Mouse (Mus musculus) mouse trophoblast stem cell (cell line): ENCODE data around the gene Rbp3.

ENCODE experiments used
- in situ Hi-C, 2 experiments: fragments of 300-500 bp; cut with MseI, MboI; formaldehyde crosslinking; loops; 2 replicates in 1 of 2; 3 replicates in 1 of 2; pipeline ENCODE4 v1.15.1; 2025

Gene Rbp3

DNA sequence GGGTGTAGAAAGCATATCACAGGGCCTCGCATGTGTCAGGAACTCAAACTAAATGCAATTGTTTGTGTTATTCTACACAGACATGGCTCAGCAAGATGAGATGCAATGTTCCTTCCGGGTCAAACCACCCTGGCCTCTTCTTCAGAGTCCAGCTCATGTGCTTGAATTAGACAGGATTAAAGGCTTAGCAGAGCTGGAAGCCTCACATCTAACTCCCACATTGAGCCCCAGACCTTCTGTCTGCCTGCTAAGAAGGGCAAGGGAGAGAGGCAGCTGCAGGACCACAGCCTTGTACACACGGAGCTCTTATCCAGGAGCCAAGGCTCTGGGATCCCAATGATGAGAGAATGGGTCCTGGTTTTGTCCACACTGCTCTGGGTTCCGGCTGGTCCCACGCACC is at the start of gene Rbp3:
TSS of gene Rbp3 (plus strand) at position 243 of the 400 bp plus-strand sequence.
- in situ Hi-C loops, result no loop called here

DNA sequence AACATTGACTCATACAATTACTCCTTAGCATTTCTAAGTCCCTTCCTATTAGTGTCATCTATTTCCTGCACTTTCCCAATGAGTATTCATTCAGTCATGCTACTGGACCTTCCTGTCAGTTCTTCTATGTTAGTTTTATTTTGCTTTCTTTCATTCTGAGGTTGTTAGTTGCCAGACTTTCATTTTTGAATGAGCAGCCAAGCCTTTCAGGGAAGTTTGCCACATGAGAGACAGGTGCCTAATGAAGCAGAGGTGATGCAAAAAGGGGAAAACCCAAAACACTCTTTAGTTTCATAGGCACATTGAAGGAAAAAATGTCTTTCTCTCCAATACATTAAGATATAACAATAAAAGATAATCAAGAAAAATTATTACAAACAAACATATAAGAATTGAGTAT is 49.0 kb upstream of the Rbp3 start:
- in situ Hi-C loops, result no loop called here

DNA sequence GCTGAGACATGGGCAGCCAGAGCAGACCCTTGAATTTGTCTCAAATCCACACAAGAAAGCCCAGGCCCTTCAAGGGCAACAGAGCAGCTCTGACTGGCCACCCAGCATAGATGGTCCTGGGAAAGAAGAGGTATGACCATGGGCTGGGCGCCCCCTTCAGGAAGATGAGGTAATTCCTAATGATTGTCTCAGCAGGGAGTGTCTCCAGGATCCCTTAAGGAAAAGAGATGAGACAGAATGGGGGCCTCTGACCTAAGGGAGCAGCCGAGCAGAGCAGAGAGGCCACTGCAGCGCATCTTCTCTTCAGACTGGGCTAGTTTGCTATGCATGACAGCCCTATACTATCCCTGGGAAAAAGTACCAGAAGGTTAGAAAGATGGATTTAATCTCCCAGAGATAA is 40.1 kb upstream of the Rbp3 start:
- in situ Hi-C loops, result no loop called here

DNA sequence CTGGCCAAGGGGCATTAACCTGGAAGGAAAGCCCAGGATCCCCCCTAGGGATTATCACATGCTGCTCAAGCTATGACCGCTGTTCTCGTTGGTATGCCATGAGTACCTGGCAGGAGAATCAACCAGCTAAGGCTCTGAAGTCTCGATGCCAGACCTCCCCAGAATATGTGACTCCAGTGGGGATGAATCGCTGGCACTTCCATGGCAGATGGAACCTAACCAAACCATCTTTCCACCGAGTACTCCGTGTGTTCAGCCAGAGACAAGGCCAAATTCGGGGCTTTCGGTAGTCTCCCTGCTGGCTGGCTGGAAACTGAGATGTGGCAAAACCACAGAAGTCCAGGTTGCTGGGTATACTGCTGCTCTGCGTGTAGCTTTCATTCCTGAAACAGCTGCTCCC is 39.6 kb upstream of the Rbp3 start:
- in situ Hi-C loops, result no loop called here

DNA sequence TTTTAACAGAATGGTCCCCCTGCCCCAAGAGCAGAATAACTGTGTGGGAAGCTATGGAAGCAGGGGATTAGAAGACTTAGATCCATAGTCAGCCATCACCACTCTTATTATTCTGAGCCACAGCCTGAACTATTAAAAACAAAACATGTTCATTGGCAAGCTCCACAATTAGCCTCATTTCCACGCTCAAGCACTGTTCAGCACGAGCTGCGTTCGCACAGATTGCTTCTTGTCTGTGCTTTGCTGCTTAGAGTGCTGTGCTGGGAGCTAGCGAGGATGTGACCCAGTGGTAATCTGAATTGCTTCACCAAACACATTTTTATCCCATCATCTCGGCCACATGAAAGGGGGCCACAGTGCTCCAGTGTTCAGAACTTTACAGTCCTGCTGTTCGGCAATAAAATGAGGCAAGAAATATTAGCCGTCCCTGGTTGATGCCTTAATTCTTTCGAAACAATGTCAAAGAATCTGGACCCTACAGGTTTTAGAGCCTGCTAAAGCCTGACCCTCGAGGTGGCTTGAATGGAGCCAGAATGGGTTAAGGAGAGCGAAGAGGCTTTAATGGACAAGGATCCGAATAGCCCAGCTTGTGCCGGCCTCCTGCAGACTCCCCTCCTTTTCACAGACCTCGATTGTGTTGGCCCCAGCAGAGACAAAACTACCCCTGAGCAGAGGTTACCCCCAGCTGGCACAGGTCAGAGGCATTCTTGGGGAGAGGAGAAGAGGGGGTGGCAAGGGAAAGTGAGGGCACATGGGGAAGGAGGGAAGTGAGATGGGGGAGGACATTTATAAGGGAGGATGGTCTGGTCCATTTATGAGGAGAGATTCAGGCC is 32.9 kb upstream of the Rbp3 start:
- in situ Hi-C loops, result no loop called here

DNA sequence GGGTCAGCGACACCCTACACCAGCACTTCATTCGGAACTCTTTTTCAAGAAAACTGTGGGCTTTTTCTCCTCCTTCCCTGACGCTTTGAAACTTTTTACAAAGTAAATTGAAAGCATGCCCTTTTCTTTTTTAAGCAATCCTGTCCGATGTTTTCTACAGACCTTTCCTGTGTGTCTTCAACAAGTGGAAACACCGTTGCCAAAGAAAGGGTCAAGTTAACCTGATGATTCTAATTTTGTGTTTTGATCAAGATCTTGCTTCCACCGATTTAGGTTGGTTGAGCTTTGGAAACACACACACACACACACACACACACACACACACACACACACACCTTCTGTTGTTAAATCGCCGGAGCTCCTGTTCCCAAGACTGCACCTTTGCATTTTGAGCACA is 31.0 kb upstream of the Rbp3 start:
- in situ Hi-C loops, result no loop called here

DNA sequence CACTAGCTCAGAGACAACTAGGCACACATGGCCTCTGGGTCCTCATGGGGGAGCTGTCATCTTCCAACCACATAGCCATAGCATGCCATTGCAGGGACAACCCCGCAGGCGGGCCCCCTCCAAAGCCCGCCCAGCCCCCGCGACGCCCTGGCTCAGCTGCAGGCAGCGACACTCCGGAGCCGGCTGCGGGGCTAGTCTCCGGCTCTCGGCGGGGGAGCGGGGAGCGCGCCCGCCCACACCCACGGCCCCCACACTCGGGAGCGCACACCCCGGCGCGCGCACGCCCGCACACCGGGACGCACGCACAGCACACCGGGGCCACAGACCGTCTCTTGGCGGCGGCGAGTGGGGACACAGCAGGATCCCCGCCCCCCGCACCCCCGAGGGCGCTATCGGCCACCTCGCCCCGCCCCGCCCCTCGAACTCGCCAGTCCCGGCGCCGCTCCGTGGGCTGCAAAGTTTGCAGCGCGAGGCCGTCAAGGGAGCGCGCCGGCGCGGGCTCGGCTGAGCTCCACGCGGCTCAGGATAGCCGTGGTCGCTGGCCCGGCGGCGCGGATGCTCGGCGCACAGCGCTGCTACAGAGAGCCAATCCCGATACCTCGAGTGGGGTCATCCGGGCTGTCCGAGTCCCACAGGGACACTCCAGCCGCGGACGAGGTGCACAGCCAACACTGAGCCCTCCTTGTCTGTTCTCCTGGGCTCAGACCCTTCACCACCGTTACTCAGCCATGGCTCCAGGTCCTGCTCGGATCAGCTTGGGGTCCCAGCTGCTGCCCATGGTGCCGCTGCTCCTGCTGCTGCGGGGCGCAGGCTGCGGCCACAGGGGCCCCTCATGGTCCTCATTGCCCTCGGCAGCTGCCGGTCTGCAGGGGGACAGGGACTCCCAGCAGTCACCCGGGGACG is 30.4 kb upstream of the Rbp3 start, which contains the start of gene Gdf10:
TSS of gene Gdf10 (plus strand) at position 420 of the 903 bp plus-strand sequence.
- in situ Hi-C loops, result no loop called here

DNA sequence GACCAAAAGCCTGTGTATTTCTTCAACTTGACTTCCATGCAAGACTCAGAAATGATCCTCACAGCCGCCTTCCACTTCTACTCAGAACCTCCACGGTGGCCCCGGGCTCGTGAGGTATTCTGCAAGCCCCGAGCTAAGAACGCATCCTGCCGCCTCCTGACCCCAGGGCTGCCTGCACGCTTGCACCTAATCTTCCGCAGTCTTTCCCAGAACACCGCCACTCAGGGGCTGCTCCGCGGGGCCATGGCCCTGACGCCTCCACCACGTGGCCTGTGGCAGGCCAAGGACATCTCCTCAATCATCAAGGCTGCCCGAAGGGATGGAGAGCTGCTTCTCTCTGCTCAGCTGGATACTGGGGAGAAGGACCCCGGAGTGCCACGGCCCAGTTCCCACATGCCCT is 21.9 kb upstream of the Rbp3 start:
- in situ Hi-C loops, result loop anchor here (5.0 to 10.0 kb wide), 2 partner anchors 240 to 257 kb away; no protein-coding TSS in a partner anchor

DNA sequence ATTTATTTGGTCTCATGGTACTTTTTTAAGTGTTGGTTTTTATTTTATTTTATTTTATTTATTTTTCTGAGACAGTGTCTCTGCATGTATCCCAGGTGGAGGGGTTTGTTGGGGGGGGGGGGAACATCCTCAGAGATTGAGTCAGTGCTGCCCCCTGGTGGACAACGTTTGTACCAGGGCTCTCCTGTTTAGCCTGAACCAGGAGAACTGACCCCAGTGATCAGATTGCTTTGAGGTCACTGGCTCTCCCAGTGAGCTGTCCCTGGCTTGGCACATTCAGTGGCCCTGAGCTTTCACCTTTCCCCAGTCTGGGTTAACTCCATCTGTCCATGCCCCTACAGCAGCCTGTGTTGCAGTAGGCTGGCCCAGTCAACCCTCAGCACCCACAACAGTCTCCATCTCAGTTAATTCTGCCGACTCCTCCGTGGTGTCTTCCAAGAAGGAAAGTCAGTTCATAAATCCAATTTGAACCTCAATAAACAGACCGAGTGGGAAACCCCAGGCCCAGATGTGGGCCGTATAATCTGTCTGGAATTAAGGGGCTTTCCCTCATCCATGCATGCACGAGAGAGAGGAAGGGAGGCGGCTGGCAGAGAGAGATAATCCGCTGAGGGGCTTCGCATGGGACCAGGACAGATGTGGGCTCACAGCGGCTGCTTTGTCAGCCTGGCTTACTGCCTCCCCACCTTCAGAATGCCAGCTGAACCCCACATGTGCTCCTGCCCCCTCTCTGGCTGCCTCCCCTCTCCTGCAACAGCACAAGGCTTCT is 20.7 kb upstream of the Rbp3 start:
- in situ Hi-C loops, result loop anchor here (5.0 to 10.0 kb wide), 2 partner anchors 241 to 258 kb away; no protein-coding TSS in a partner anchor

DNA sequence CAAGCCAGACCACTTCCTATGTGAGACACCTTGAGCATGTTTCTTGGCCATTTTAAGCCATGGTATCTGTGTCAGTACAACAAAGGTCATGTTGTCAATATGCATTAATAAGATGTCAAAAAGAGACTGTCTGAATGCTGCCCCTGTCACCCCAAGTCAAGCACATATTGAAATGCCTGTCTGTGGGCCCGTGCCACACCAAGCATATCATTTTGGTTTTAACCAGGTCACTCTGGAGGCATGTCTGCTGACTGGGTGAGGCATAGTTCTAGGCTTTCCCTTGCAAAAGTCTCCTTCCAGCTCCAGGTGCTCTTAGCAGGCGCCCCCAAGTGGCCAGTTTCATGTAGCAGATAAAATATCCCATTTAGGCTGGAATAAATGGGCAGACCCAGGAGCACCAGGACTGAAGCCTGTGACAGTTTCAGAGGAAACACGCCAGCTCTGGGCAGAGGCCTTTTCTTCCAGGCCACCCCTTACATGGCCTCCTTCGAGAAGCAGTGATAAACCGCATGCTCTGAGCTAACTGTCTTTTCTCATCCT is 20.0 kb upstream of the Rbp3 start:
- in situ Hi-C loops, result loop anchor here (5.0 to 10.0 kb wide), 2 partner anchors 242 to 259 kb away; no protein-coding TSS in a partner anchor

DNA sequence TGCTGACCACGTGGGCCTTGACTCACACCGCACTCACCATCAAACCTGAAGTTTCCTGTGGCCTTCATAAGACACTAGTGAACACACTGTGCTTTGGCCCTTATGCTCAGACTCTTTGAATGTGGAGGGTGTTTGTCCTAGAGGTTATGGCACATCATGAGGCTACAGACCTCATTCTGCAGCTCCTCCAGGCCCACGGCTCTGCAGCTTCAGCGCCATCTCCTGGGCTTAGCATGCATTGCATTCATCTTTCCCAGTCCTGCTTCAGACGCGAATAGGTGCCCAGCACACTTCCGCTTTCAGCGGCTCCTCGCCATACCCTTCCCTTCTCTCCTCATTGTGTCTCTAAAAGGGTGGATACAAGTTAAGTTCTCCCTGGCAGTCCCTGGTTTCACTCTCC is 14.7 kb upstream of the Rbp3 start:
- in situ Hi-C loops, result loop anchor here in 1 of 2 experiments (10.0 kb wide), 1 partner anchor 264 kb away; no protein-coding TSS in a partner anchor

DNA sequence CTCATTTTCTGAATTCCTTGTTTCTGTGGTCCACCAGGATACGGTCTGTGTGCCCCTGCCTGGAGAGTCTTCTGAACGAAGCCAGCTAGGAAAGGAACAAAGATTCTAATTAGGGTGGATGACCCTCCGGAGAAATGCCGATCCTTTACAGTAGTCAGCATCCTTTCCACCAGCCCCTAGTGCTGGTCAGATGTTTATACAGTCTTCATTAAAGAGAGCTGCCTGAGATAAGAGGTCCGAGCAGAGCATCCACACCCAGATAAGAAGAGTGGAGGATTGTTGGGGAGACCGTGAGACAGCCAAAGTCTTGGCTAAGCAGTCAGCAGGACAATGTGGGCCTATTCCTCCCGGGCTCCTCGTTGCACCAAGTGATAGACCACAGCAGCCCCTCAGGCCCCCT is 13.1 kb upstream of the Rbp3 start, which contains the start of gene Gdf2:
TSS of gene Gdf2 (plus strand) at position 301 of the 400 bp plus-strand sequence.
- in situ Hi-C loops, result no loop called here

DNA sequence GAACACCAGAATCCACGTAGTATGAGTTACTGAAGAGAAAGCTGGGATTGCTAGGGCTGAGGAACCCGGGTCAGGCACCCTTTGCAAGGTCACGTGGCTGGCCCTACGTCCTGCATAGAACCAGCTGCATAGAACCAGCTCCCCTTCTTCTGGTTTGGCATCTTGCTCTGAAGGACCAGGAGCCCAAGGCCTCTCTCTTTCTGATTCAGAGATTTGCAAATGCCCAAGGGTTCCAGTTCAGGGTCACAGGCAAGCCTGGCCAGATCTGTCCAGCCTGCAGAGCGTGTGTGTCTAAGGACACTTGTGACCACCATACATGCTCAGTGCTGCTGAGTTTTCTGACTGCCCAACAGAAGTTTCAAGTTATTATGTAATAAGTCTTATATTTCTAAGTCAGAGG is 11.6 kb upstream of the Rbp3 start:
- in situ Hi-C loops, result no loop called here

DNA sequence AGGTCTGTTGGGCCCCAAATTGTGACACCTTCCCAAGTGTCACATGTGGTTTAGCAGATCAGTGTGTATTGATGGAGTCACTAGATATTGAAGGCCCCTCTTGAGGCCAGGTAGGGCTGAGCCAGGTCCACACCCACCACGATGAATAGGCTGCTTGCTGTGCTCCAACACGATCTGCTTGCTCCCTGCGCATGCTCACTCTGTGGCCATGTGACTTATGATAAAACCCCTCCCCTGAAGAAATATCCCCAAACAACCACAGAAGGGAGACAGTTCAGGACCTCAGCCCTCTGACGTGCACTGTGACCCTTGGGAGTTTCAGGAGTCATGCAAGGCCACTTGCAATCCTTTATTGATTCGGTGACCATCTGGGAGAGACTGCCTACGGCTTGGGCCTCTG is 7.7 kb upstream of the Rbp3 start:
- in situ Hi-C loops, result no loop called here

DNA sequence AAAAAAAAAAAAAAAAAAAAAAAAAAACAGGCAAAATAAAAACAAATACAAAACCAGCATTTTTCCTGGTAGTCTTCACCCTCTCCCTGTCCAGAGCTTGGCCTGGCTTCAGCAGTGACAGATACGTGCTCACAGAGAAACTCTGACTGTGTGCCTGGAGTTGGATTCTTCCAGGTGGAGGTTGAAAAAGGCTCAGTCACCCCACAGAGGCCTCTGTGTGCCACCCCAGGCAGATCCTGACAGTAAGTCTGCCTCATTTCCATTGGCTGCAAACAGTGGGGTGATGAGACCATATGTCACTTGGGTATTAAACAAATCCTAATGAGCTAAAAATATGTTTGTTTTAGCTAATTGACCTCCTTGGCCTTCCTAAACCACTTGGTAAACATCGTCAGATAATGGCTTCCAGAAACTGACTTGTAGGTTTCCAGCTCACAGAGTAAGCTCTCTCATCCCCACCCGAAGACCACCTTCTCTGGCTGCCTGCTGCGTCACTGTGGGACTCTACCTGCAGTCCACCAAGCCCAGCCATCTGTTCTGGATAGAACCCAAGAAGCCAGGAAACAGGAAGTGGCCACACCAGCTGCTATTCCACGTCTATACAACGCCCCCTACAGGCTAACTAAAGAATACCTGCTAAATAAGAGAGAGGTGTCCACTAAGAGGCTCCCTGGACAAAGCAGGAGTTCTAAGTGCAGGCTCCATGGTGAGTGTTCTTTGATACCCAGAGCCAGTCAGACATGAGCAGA is 1.4 kb upstream of the Rbp3 start:
- in situ Hi-C loops, result no loop called here

DNA sequence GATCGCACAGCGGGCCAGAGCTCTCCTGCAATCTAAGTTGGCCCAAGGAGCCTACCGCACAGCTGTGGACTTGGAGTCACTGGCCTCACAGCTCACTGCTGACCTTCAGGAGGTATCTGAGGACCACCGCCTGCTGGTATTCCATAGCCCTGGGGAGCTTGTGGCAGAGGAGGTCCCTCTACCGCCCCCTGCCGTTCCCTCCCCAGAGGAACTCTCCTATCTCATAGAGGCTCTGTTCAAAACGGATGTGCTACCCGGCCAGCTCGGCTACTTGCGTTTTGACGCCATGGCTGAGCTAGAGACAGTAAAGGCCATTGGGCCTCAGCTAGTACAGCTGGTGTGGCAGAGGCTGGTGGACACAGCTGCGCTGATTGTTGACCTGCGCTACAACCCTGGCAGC is 2.3 kb downstream of the Rbp3 start:
- in situ Hi-C loops, result no loop called here

DNA sequence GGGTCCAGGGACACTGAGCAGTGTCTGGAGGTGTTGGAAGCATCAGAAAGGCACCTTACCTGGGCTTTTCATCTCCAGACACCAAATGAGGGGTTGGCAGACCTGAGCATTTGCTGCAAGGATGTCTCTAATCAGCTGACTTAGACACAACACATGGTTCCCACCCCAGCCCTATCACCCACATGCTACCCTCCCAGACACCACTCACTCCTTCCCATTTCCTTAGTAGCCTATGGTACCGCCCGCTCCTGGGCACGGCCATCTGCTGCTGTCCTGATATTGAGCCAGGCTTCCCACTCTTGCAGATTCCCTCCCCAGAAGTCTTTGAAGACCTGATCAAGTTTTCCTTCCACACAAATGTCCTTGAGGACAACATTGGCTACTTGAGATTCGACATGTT is 4.4 kb downstream of the Rbp3 start:
- in situ Hi-C loops, result no loop called here

DNA sequence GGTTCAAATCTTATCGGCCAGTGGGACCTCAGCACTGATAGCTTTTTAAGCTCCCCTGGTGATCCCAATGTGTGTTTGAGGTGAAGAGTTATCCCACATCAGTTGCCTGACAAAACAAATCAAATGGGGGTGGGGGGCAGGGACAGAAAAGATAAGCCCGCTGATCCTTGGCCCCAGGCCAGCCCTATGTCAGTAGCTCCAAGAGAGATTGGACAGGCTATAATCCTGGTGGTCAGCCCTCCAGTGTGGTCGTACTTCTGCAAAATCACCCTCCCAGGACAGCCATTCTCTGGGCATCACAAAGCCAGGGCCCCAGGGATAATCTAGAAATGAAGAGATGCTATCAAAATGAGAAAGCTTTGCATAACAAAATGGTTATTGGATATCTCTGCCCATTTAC is 5.0 kb downstream of the Rbp3 start:
- in situ Hi-C loops, result no loop called here

DNA sequence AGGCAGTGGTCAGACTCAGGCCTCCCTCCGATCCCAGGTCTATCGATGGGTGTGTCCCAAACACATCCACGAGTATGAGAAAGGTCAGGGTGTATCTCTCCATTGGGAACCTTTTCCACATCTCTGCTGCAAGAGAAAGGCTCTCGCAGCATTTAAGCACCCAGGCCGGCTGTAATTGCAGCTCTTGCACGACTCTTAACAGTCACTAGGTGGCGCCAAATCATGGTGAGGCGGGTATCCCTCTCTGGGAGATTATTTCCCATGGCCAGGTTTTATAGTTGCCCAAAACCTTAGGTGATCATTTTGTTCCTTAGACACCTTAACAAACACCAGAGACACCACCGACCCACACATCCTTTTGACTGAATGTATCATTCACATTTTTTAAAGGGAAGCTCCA is 5.5 kb downstream of the Rbp3 start:
- in situ Hi-C loops, result no loop called here

DNA sequence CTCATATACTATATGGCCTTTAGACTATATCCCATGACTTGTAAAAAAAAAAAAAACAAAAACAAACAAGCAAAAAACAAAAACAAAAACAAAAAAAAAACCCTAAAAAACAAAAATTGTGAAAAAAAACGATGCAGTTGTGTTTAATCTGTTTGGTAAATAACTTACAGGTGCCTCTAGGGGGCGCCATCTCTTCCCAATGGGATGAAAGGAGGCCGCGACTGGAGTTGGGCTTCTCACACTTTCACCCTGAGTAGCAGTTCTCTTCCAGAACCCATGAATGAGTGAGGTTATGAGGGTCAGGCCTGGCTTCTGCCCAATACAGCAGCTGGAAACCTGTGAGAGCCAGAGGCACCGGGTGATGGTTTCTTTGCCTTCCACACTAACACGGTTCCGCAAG is 11.9 kb downstream of the Rbp3 start:
- in situ Hi-C loops, result loop anchor here in 1 of 2 experiments (10.0 kb wide), 1 partner anchor 109 kb away; no protein-coding TSS in a partner anchor
